Mouse (Mus musculus): ENCODE measurements around the gene Mettl26. TPM values are rescaled to one million over a fixed set of nuclear protein-coding genes. Genes with fewer than 3 reads are reported as not detected.

The Mettl26 gene
- polyA plus RNA-seq, 1 experiment from 2014 or later: 64.1 TPM

Small RNAs within 50 kb of the gene (microRNA-seq; reads per million reads assigned to microRNA genes)
- 0.59 reads per million for gene Mir3082

Other genes starting within 250 kb of the Mettl26 start
- 2.4 and 2.7 TPM in 2 replicates for gene Gng13, start 157.9 kb upstream of the Mettl26 start, polyA plus RNA-seq (2014; fragmentation: Nextera tagmentation; extraction: Ambion mirVana)
- 22.2 and 23.0 TPM in 2 replicates for gene Chtf18, start 147.7 kb upstream of the Mettl26 start, polyA plus RNA-seq (2014; fragmentation: Nextera tagmentation; extraction: Ambion mirVana)
- 23.7 and 24.6 TPM in 2 replicates for gene Rpusd1, start 147.4 kb upstream of the Mettl26 start, polyA plus RNA-seq (2014; fragmentation: Nextera tagmentation; extraction: Ambion mirVana)
- 0.08 TPM in 1 of 2 replicates, not detected in the other for gene Mslnl, start 139.0 kb upstream of the Mettl26 start, polyA plus RNA-seq (2014; fragmentation: Nextera tagmentation; extraction: Ambion mirVana)
- gene Msln, start 120.7 kb upstream of the Mettl26 start, polyA plus RNA-seq (2014; fragmentation: Nextera tagmentation; extraction: Ambion mirVana): 10.5 and 12.9 TPM in 2 replicates
- 25.2 and 29.3 TPM in 2 replicates for gene Narfl, start 101.3 kb upstream of the Mettl26 start, polyA plus RNA-seq (2014; fragmentation: Nextera tagmentation; extraction: Ambion mirVana)
- gene Haghl, start 89.4 kb upstream of the Mettl26 start, polyA plus RNA-seq (2014; fragmentation: Nextera tagmentation; extraction: Ambion mirVana): 57.2 and 67.8 TPM in 2 replicates
- gene Ccdc78, start 88.5 kb upstream of the Mettl26 start, polyA plus RNA-seq (2014; fragmentation: Nextera tagmentation; extraction: Ambion mirVana): 0.28 TPM in 2 replicates
- gene Fam173a, start 82.2 kb upstream of the Mettl26 start, polyA plus RNA-seq (2014; fragmentation: Nextera tagmentation; extraction: Ambion mirVana): 93.5 and 93.8 TPM in 2 replicates
- gene AC134908.4, start 79.4 kb upstream of the Mettl26 start, polyA plus RNA-seq (2014; fragmentation: Nextera tagmentation; extraction: Ambion mirVana): 0.34 TPM in 1 of 2 replicates, not detected in the other
- gene Metrn, start 77.9 kb upstream of the Mettl26 start, polyA plus RNA-seq (2014; fragmentation: Nextera tagmentation; extraction: Ambion mirVana): 8.6 and 9.2 TPM in 2 replicates
- gene Fbxl16, start 66.0 kb upstream of the Mettl26 start, polyA plus RNA-seq (2014; fragmentation: Nextera tagmentation; extraction: Ambion mirVana): 3.9 and 4.7 TPM in 2 replicates
- 29.4 and 30.8 TPM in 2 replicates for gene Wdr24, start 51.4 kb upstream of the Mettl26 start, polyA plus RNA-seq (2014; fragmentation: Nextera tagmentation; extraction: Ambion mirVana)
- 39.5 and 40.2 TPM in 2 replicates for gene Jmjd8, start 46.2 kb upstream of the Mettl26 start, polyA plus RNA-seq (2014; fragmentation: Nextera tagmentation; extraction: Ambion mirVana)
- 345 and 350 TPM in 2 replicates for gene Stub1, start 41.7 kb upstream of the Mettl26 start, polyA plus RNA-seq (2014; fragmentation: Nextera tagmentation; extraction: Ambion mirVana)
- 1.3 and 1.5 TPM in 2 replicates for gene Rhbdl1, start 37.8 kb upstream of the Mettl26 start, polyA plus RNA-seq (2014; fragmentation: Nextera tagmentation; extraction: Ambion mirVana)
- gene Gm20683, start 33.3 kb upstream of the Mettl26 start, polyA plus RNA-seq (2014; fragmentation: Nextera tagmentation; extraction: Ambion mirVana): 1.6 and 2.3 TPM in 2 replicates
- 10.4 and 11.5 TPM in 2 replicates for gene Rhot2, start 30.2 kb upstream of the Mettl26 start, polyA plus RNA-seq (2014; fragmentation: Nextera tagmentation; extraction: Ambion mirVana)
- gene Wdr90, start 13.6 kb upstream of the Mettl26 start, polyA plus RNA-seq (2014; fragmentation: Nextera tagmentation; extraction: Ambion mirVana): 18.2 and 19.8 TPM in 2 replicates
- 44.1 and 61.2 TPM in 2 replicates for gene Mcrip2, start 6.3 kb upstream of the Mettl26 start, polyA plus RNA-seq (2014; fragmentation: Nextera tagmentation; extraction: Ambion mirVana)
- gene Wfikkn1, start 5.8 kb downstream of the Mettl26 start, polyA plus RNA-seq (2014; fragmentation: Nextera tagmentation; extraction: Ambion mirVana): 0.40 and 0.69 TPM in 2 replicates
- gene Rab40c, start 44.7 kb downstream of the Mettl26 start, polyA plus RNA-seq (2014; fragmentation: Nextera tagmentation; extraction: Ambion mirVana): 14.2 and 14.6 TPM in 2 replicates
- 59.9 and 60.8 TPM in 2 replicates for gene Pigq, start 69.9 kb downstream of the Mettl26 start, polyA plus RNA-seq (2014; fragmentation: Nextera tagmentation; extraction: Ambion mirVana)
- not detected in 2 replicates for gene Nhlrc4, start 69.9 kb downstream of the Mettl26 start, polyA plus RNA-seq (2014; fragmentation: Nextera tagmentation; extraction: Ambion mirVana)
- 0.28 TPM in 1 of 2 replicates, not detected in the other for gene A930017K11Rik, start 77.5 kb downstream of the Mettl26 start, polyA plus RNA-seq (2014; fragmentation: Nextera tagmentation; extraction: Ambion mirVana)
- 23.4 and 23.5 TPM in 2 replicates for gene Capn15, start 110.7 kb downstream of the Mettl26 start, polyA plus RNA-seq (2014; fragmentation: Nextera tagmentation; extraction: Ambion mirVana)
- 12.8 and 13.7 TPM in 2 replicates for gene Rab11fip3, start 194.5 kb downstream of the Mettl26 start, polyA plus RNA-seq (2014; fragmentation: Nextera tagmentation; extraction: Ambion mirVana)
- gene Decr2, start 215.3 kb downstream of the Mettl26 start, polyA plus RNA-seq (2014; fragmentation: Nextera tagmentation; extraction: Ambion mirVana): 27.3 and 32.4 TPM in 2 replicates
- 118 and 122 TPM in 2 replicates for gene Nme4, start 220.5 kb downstream of the Mettl26 start, polyA plus RNA-seq (2014; fragmentation: Nextera tagmentation; extraction: Ambion mirVana)
- 2.7 and 4.9 TPM in 2 replicates for gene Tmem8, start 238.2 kb downstream of the Mettl26 start, polyA plus RNA-seq (2014; fragmentation: Nextera tagmentation; extraction: Ambion mirVana)
- gene Mrpl28, start 248.4 kb downstream of the Mettl26 start, polyA plus RNA-seq (2014; fragmentation: Nextera tagmentation; extraction: Ambion mirVana): 235 and 241 TPM in 2 replicates